Mouse (Mus musculus) liver, embryonic 11.5 days (tissue): ENCODE measurements around the gene Arl8b. TPM values are rescaled to one million over a fixed set of nuclear protein-coding genes. Genes with fewer than 3 reads are reported as not detected.

Source experiments
- ATAC-seq: fragments of 200-750 bp; cut with Nextera tagmentation; replicated peaks from 2 replicates; pipeline ENCODE4 v1.8.0; 2017; ENCODE audit warnings: moderate number of reproducible peaks, mild to moderate bottlenecking, moderate TSS enrichment, moderate library complexity; ENCODE audit not compliant: low FRiP score
- DNase-seq: peaks from one replicate; pipeline ENCODE4 v3.0.0-alpha.2; 2017; ENCODE audit warnings: low spot score
- H3K27ac ChIP-seq: fragments of 300-500 bp; sonication (generic); 2 replicates; pipeline ENCODE4 v1.5.1; 2014; ENCODE audit warnings: mild to moderate bottlenecking, low read depth, low read length, control low read depth
- H3K27me3 ChIP-seq: fragments of 300-500 bp; sonication (generic); replicated peaks from 2 replicates; pipeline ENCODE4 v1.6.1; 2014; ENCODE audit warnings: low read length, mixed read lengths; ENCODE audit not compliant: control insufficient read depth, insufficient read depth
- H3K36me3 ChIP-seq: fragments of 300-500 bp; sonication (generic); 2 replicates; pipeline ENCODE4 v1.6.1; 2014; ENCODE audit warnings: mild to moderate bottlenecking, low read length, moderate library complexity, mixed read lengths; ENCODE audit not compliant: control insufficient read depth, insufficient read depth
- H3K4me1 ChIP-seq: fragments of 300-500 bp; sonication (generic); replicated peaks from 2 replicates; pipeline ENCODE4 v1.6.1; 2014; ENCODE audit warnings: low read length, mixed read lengths; ENCODE audit not compliant: control insufficient read depth, insufficient read depth
- H3K4me2 ChIP-seq: fragments of 300-500 bp; sonication (generic); 2 replicates; pipeline ENCODE4 v1.6.1; 2014; ENCODE audit warnings: mild to moderate bottlenecking, control low read depth, moderate library complexity
- H3K4me3 ChIP-seq: fragments of 300-500 bp; sonication (generic); 2 replicates; pipeline ENCODE4 v1.5.1; 2014; ENCODE audit warnings: low read depth, low read length, control low read depth
- H3K9ac ChIP-seq: fragments of 300-500 bp; sonication (generic); 2 replicates; pipeline ENCODE4 v1.6.1; 2014; ENCODE audit warnings: low read depth, low read length, control low read depth
- H3K9me3 ChIP-seq: fragments of 300-500 bp; sonication (generic); 2 replicates; pipeline ENCODE4 v1.6.1; 2016; ENCODE audit warnings: low read length, inconsistent platforms, mixed read lengths; ENCODE audit not compliant: control insufficient read depth
- whole genome bisulfite sequencing: fragments of 180-500 bp; shearing (Covaris S2); extraction: QIAGEN DNeasy Blood & Tissue Kit; methylation state at CpG from one replicate; pipeline ENCODE4 v1.1.7; 2014; 5-methylcytosine and 5-hydroxymethylcytosine counted together
- polyA plus RNA-seq: library from polyadenylated mRNA; unstranded; fragments of >200 nt; fragmentation: Nextera tagmentation; extraction: Ambion mirVana; gene quantifications from 2 replicates; pipeline ENCODE4 v1.2.1, GENCODE M21; 2014

The Arl8b gene
- polyA plus RNA-seq, 1 experiment from 2014 or later = 64.1 TPM

- DNase-seq = no peak
- Histone ChIP-seq H3K4me3 (no peak overlapping the region), H3K9ac (no peak overlapping the region), H3K4me1 (0 out of 2 replicates have a peak, but pooled peaks cover 3% of the 10 kb centered on the region), H3K27ac (no peak overlapping the region), H3K4me2 (no peak overlapping the region), H3K27me3 (no peaks in the 10 kb centered on the region), H3K9me3 (no peaks in the 10 kb centered on the region), H3K36me3 (no peaks in the 10 kb centered on the region)
- 56% methylated on average over 5 of the region's 5 CpGs for WGBS
- no peak for ATAC-seq
These were observed 4.5 kb upstream of the Arl8b start for GRCm38 (mm10) chr6:108778399-108778798.

- no peak for DNase-seq
- no peak for ATAC-seq
- H3K4me2 ChIP-seq = no peak overlapping the region
- peaks cover 2% of the 10 kb centered on the region; the same call in 1 of the 2 replicates for H3K36me3 ChIP-seq
- no peak overlapping the region for H3K27ac ChIP-seq
- H3K9me3 ChIP-seq = no peaks in the 10 kb centered on the region
- H3K4me3 ChIP-seq = no peak overlapping the region
- H3K27me3 ChIP-seq = no peaks in the 10 kb centered on the region
- 53% methylated on average over 6 of the region's 6 CpGs for WGBS
- peaks cover 20% of the 10 kb centered on the region for H3K4me1 ChIP-seq
- H3K9ac ChIP-seq = no peak overlapping the region
These were observed 1.0 kb upstream of the Arl8b start for GRCm38 (mm10) chr6:108781865-108782264.

- peak; percentile 61 for DNase-seq
- H3K27me3 ChIP-seq = no peaks in the 10 kb centered on the region
- H3K27ac ChIP-seq = peak overlapping the region; percentile 63
- H3K4me1 ChIP-seq = peaks cover 17% of the 10 kb centered on the region
- peak; percentile 51 for ATAC-seq
- peak overlapping the region; percentile 99 for H3K4me3 ChIP-seq
- peaks cover 2% of the 10 kb centered on the region; the same call in 1 of the 2 replicates for H3K36me3 ChIP-seq
- peak overlapping the region; percentile 86 for H3K4me2 ChIP-seq
- H3K9ac ChIP-seq = peak overlapping the region; percentile 97
- under 1% methylated on average over 57 of the region's 57 CpGs for WGBS
- H3K9me3 ChIP-seq = no peaks in the 10 kb centered on the region
These were observed 434 bp downstream of the Arl8b start for GRCm38 (mm10) chr6:108783184-108783881.

GRCm38 (mm10) chr6:108784056-108784455 lies 1.2 kb downstream of the Arl8b start:
- H3K4me1 ChIP-seq = peaks cover 17% of the 10 kb centered on the region
- H3K9ac ChIP-seq = peak overlapping the region; percentile 97
- H3K27ac ChIP-seq = no peak overlapping the region
- no peaks in the 10 kb centered on the region for H3K9me3 ChIP-seq
- DNase-seq (no peak), ATAC-seq (no peak)
- no peaks in the 10 kb centered on the region for H3K27me3 ChIP-seq
- H3K36me3 ChIP-seq = peaks cover 2% of the 10 kb centered on the region; the same call in 1 of the 2 replicates
- peak overlapping the region; percentile 99 for H3K4me3 ChIP-seq
- WGBS = 21% methylated on average over 11 of the region's 11 CpGs
- peak overlapping the region; percentile 86 for H3K4me2 ChIP-seq

- peak; percentile 43 for ATAC-seq
- 28% methylated on average over 5 of the region's 5 CpGs for WGBS
These were observed 1.9 kb downstream of the Arl8b start for GRCm38 (mm10) chr6:108784796-108785195.

GRCm38 (mm10) chr6:108785551-108785950 lies 2.7 kb downstream of the Arl8b start:
- Histone ChIP-seq H3K4me2 (peak overlapping the region; percentile 86), H3K36me3 (peaks cover 2% of the 10 kb centered on the region; the same call in 1 of the 2 replicates), H3K27ac (no peak overlapping the region), H3K9me3 (no peaks in the 10 kb centered on the region), H3K27me3 (no peaks in the 10 kb centered on the region), H3K4me1 (peaks cover 17% of the 10 kb centered on the region), H3K9ac (no peak overlapping the region), H3K4me3 (no peak overlapping the region)
- DNase-seq (no peak), ATAC-seq (no peak)
- WGBS = 76% methylated on average over 3 of the region's 3 CpGs

More at GRCm38 (mm10) chr6:108784796-108785195, 1.9 kb downstream of the Arl8b start:
- no peak for DNase-seq
- H3K9me3 ChIP-seq = no peaks in the 10 kb centered on the region
- no peaks in the 10 kb centered on the region for H3K27me3 ChIP-seq
- peak overlapping the region; percentile 34; the same call in 1 of the 2 replicates for H3K9ac ChIP-seq
- no peak overlapping the region for H3K27ac ChIP-seq
- peaks cover 17% of the 10 kb centered on the region for H3K4me1 ChIP-seq
- peaks cover 2% of the 10 kb centered on the region; the same call in 1 of the 2 replicates for H3K36me3 ChIP-seq
- H3K4me3 ChIP-seq = peak overlapping the region; percentile 99
- peak overlapping the region; percentile 86 for H3K4me2 ChIP-seq

- Histone ChIP-seq H3K4me1 (peaks cover 3% of the 10 kb centered on the region; the same call in 1 of the 2 replicates), H3K27ac (no peak overlapping the region), H3K36me3 (no peaks in the 10 kb centered on the region), H3K4me2 (no peak overlapping the region), H3K4me3 (no peak overlapping the region), H3K27me3 (no peaks in the 10 kb centered on the region), H3K9me3 (no peaks in the 10 kb centered on the region), H3K9ac (no peak overlapping the region)
- DNase-seq = no peak
- 64% methylated on average over 5 of the region's 5 CpGs for WGBS
- no peak for ATAC-seq
These were observed 8.6 kb downstream of the Arl8b start for GRCm38 (mm10) chr6:108791498-108791897.

- Histone ChIP-seq H3K36me3 (no peaks in the 10 kb centered on the region), H3K4me2 (no peak overlapping the region), H3K4me3 (no peak overlapping the region), H3K9ac (no peak overlapping the region), H3K4me1 (peaks cover 3% of the 10 kb centered on the region; the same call in 1 of the 2 replicates), H3K27me3 (no peaks in the 10 kb centered on the region), H3K9me3 (no peaks in the 10 kb centered on the region), H3K27ac (no peak overlapping the region)
- DNase-seq (no peak), ATAC-seq (no peak)
- WGBS = 91% methylated on average over 1 of the region's 1 CpGs
These were observed 13.0 kb downstream of the Arl8b start for GRCm38 (mm10) chr6:108795912-108796311.

- H3K27ac ChIP-seq = no peak overlapping the region
- no peak for DNase-seq
- no peaks in the 10 kb centered on the region for H3K27me3 ChIP-seq
- no peak overlapping the region for H3K4me3 ChIP-seq
- no peak overlapping the region for H3K9ac ChIP-seq
- 58% methylated on average over 2 of the region's 2 CpGs for WGBS
- H3K9me3 ChIP-seq = no peaks in the 10 kb centered on the region
- H3K36me3 ChIP-seq = no peaks in the 10 kb centered on the region
- ATAC-seq = no peak; the same call in 1 of the 2 replicates
- no peak overlapping the region for H3K4me2 ChIP-seq
- peaks cover 1% of the 10 kb centered on the region; the same call in 1 of the 2 replicates for H3K4me1 ChIP-seq
These were observed 13.8 kb downstream of the Arl8b start for GRCm38 (mm10) chr6:108796706-108797105.
